Mouse (Mus musculus) C2C12 (cell line): ENCODE data around the gene Sec16a.

Source experiments
- CEBPB ChIP-seq: IDR thresholded peaks from one replicate; pipeline ENCODE4 v1.6.1; 2011; ENCODE audit warnings: low read depth, mild to moderate bottlenecking, control low read depth, moderate library complexity
- CTCF ChIP-seq: IDR thresholded peaks from one replicate; pipeline ENCODE4 v1.5.1; 2011; ENCODE audit not compliant: control insufficient read depth, insufficient read depth, insufficient read length

DNA sequence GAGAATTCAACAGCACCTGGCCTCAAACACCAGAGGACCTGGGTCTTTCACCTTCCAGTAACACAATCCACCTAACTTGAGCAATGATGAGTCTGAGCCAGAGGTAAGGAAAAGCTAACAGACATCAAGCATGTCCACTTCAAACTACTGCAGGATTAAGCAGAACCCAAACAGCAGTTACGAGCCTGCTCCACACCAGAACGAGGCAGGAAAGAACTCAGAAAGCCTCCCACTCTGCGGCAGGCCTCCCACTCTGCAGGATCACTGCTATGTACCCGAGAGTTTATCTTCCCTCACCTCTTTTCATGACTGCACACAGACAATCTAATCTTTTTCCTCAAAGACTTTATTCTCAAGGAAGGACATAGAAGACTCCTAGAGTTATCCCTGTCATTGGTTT, 7.8 kb downstream of the Sec16a start:
- no peak for TF ChIP-seq CTCF
- TF ChIP-seq CEBPB, result no peak
